Mouse (Mus musculus): ENCODE measurements around the gene Mgat4d. TPM values are rescaled to one million over a fixed set of nuclear protein-coding genes. Genes with fewer than 3 reads are reported as not detected.
A peak's percentile ranks its signal among the peaks of the same experiment; 100 is the strongest.

Gene Mgat4d
- total RNA-seq (2015; ENCODE audit: low replicate concordance) (not detected in 2 replicates), total RNA-seq (2017; ENCODE audit: low replicate concordance) (not detected in 2 replicates)

DNA sequence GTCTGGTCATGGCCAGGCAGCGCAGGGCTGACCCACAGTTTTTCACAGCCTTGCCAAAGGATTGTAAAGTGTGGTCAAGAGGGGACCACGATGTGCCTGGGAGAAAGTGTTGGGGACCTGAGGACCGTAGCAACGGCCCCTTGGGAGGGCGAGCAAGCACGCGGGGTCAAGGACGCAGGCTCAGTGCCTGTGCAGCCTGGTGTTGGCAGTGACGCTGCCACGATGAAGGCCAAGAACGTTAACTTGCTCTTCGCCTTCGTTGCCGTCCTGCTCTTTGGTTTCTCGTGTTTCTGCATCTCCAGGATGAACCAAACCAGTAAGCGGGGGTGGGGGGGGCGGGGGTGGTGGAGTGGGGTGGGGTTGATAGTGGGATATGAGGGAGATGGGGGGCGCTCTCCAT lies at the start of gene Mgat4d:
TSS of gene Mgat4d (plus strand) at position 209 of the 400 bp plus-strand sequence.
- no peak; the same call in 1 of the 2 replicates for ATAC-seq (replicated peaks; ENCODE audit: low FRiP score, poor library complexity, severe bottlenecking)

- 0 out of 2 replicates have a peak, but pooled peaks have one; percentile 49 for ATAC-seq (replicated peaks; ENCODE audit: low FRiP score, poor library complexity, severe bottlenecking)
Measured at GRCm38 (mm10) chr8:83300135-83300534, 48.1 kb upstream of the Mgat4d start.

DNA sequence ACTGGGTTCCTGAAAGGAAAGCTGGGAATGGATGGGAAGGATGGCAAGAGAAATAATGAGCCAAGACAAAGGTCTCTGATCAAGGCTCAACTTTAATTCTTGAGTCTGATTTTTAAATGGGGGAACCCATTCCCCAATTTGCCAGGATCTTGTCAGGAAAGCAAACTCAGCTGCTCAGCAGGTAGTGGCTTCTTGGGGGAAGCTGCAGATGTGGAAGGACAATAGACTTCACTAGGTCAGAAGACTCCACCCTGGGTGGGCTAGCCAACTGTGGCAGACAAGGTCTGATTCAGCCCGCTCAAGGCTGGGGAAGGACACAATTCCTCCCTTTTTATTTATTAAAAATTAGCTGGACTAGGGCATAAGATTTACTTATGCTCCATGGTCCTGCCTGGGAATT lies 43.3 kb upstream of the Mgat4d start:
- no peak for ATAC-seq (replicated peaks; ENCODE audit: low FRiP score, poor library complexity, severe bottlenecking)

DNA sequence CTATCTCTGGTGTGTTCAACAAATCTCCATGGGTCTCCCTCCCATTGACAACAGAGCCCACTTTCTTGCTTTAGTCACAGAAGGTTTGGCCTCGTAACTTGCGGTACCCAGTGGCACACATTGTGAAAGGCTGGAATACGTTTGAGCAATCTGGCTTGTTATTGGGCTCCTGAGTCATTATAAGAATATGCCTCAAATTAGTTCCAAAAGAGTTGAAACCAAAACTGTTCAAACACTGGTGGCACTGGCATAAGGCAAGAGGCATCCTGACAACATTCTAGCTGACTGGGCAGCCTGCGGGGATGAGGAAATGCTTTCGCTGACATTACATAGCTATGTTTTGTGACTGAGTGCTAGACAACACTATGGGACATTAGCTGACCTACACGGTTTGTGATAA lies 38.4 kb upstream of the Mgat4d start:
- no peak for ATAC-seq (replicated peaks; ENCODE audit: low FRiP score, poor library complexity, severe bottlenecking)

- ATAC-seq (replicated peaks; ENCODE audit: low FRiP score, poor library complexity, severe bottlenecking): peak; percentile 74
Measured at GRCm38 (mm10) chr8:83315084-83315483, 33.2 kb upstream of the Mgat4d start.

- ATAC-seq (replicated peaks; ENCODE audit: low FRiP score, poor library complexity, severe bottlenecking): no peak
Measured at GRCm38 (mm10) chr8:83315691-83316090, 32.6 kb upstream of the Mgat4d start.

- no peak for ATAC-seq (replicated peaks; ENCODE audit: low FRiP score, poor library complexity, severe bottlenecking)
Measured at GRCm38 (mm10) chr8:83320543-83320942, 27.7 kb upstream of the Mgat4d start.

DNA sequence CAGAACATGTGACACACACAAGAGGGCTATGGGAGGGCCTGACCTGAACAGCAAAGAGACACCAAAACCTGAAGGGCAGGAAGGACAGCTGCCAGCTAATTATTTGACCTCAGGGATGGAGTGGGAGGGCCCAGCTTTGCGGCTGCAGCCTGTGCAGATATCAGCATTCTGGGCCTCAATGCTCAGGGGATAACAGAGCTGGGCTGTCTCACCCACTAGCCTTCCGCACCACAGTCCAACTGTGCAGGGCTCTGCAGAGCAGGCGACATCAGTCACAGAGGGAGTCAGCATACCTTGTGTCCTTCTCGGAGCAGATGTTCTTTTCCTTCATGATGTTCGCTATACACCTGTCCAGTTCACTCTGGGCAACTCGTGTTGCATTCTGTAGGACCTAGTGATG lies 25.9 kb upstream of the Mgat4d start:
- ATAC-seq (replicated peaks; ENCODE audit: low FRiP score, poor library complexity, severe bottlenecking): no peak

DNA sequence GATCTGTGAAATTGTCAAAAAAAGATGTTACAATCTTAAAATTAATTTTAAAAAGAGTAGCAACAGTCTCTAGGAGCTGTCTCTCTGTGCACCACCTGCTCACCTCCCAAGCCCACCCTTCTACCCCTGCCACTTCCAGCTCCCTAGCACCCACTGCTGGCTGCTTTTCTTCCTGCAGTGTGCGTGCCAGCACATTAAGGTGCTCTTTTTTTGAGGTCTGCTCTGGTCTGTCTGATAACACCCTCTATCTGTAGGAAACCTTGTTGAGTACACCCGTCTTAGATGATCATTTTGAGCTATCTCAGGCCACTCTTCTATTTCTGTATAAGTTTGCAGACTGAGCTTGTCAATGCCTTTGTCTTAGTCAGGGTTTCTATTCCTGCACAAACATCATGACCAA lies 25.2 kb upstream of the Mgat4d start:
- ATAC-seq (replicated peaks; ENCODE audit: low FRiP score, poor library complexity, severe bottlenecking): 0 out of 2 replicates have a peak, but pooled peaks have one; percentile 55

GRCm38 (mm10) chr8:83327889-83328288 lies 20.4 kb upstream of the Mgat4d start:
- ATAC-seq (replicated peaks; ENCODE audit: low FRiP score, poor library complexity, severe bottlenecking): no peak

GRCm38 (mm10) chr8:83331567-83331898 lies 16.7 kb upstream of the Mgat4d start:
- no peak for ATAC-seq (replicated peaks; ENCODE audit: low FRiP score, poor library complexity, severe bottlenecking)

GRCm38 (mm10) chr8:83331899-83332697 lies 16.2 kb upstream of the Mgat4d start, which contains the start of gene Elmod2:
TSS of gene Elmod2 (minus strand) at chr8:83332486.
- peak; percentile 99 for ATAC-seq (replicated peaks; ENCODE audit: low FRiP score, poor library complexity, severe bottlenecking)

- no peak; the same call in 1 of the 2 replicates for ATAC-seq (replicated peaks; ENCODE audit: low FRiP score, poor library complexity, severe bottlenecking)
Measured at GRCm38 (mm10) chr8:83332864-83333263, 15.4 kb upstream of the Mgat4d start.

DNA sequence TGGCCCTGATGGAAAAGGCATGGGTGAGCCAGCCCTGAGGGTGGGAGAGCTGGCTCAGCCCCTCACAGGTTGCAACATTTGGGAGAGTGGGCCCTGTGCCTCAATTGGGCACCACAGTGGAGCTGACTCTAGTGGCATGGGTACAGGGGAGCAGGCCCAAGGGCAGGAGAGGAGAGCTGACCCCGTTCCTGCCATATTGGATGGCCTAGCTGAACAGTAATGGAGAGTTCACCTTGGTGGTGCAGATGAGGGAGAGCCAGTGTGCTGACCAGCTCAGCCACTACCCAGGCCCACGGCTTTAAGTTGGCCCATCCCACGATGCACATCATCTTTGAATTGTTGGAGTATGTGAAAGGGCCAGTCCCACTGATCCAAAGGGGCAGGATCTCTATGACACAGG lies 6.2 kb upstream of the Mgat4d start:
- peak; percentile 15; the same call in 1 of the 2 replicates for ATAC-seq (replicated peaks; ENCODE audit: low FRiP score, poor library complexity, severe bottlenecking)

DNA sequence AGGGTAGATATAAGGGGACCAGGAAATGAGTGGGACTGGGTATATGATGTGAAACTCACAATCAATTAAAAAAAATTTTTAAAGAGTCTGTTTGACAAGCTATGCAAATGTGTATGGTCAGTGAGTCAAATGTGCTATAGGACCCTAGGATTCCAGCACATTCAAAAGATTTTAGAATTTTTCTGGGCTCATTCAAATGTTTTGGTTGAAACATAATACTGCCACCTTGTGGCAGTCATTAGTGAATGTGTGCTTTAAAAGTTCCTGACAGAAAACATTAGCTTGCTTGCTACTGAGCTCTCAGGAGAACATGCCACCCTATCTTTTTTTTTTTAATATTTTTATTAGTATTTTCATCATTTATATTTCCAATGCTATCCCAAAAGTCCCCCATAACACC lies 5.6 kb upstream of the Mgat4d start:
- no peak for ATAC-seq (replicated peaks; ENCODE audit: low FRiP score, poor library complexity, severe bottlenecking)

DNA sequence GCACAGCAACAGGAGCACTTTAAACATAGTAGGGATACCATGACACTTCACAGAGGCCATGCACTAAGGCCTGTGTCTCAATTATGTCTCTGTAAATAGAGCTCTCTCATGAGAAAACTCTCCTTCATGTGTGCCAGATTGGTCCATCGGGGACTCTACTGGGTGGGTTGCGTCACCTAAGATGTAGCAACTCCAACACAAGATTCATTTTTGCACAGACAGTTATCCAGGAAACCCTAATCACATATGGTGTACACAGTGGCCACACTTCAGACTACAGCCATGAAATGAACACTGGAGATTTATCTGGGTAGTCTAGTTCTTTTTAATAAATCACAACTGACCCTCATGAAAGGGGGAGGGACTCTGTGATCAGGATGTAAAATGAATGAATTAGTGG lies 3.0 kb downstream of the Mgat4d start:
- no peak for ATAC-seq (replicated peaks; ENCODE audit: low FRiP score, poor library complexity, severe bottlenecking)

- no peak for ATAC-seq (replicated peaks; ENCODE audit: low FRiP score, poor library complexity, severe bottlenecking)
Measured at GRCm38 (mm10) chr8:83363156-83363769, 15.0 kb downstream of the Mgat4d start.

DNA sequence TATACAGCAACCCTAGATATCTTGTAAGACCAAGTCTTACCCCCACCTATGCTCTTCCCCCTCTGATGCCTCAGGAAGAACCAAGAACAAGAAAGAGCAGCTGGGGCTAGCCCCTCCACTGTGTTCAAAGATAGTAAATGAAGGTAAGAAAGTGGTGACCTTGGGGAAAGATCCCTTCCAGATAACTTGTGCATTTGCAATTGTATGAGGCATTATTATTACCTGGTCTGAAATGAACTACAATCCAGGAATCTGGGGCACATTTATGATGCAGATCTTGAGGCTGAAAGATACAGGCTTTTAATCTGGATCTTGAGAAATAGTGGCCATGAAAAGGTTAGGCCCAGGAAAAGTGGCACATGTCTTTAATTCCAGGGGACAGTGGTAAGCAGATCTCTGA lies 29.0 kb downstream of the Mgat4d start:
- no peak for ATAC-seq (replicated peaks; ENCODE audit: low FRiP score, poor library complexity, severe bottlenecking)

DNA sequence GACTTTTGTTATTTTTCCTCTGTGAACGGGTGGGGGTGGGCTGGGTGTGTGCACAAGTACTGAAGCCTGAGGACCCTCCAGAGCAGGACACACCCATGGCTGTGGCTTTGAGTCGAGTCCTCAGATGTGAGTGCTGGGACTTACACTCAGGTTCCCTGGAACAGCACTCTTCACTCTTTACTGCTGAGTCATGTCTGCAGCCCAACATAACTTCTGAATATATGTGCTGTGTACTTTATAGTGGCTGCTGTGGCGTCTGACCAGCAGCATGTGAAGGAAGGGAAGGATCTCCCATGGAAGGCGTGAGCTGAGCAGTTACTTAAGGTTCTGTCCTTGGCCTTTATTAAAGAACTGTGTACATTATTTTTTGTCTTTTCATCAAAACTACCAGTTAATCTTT lies 31.9 kb downstream of the Mgat4d start:
- ATAC-seq (replicated peaks; ENCODE audit: low FRiP score, poor library complexity, severe bottlenecking): 0 out of 2 replicates have a peak, but pooled peaks have one; percentile 65

GRCm38 (mm10) chr8:83381016-83381415 lies 32.7 kb downstream of the Mgat4d start:
- ATAC-seq (replicated peaks; ENCODE audit: low FRiP score, poor library complexity, severe bottlenecking): no peak

DNA sequence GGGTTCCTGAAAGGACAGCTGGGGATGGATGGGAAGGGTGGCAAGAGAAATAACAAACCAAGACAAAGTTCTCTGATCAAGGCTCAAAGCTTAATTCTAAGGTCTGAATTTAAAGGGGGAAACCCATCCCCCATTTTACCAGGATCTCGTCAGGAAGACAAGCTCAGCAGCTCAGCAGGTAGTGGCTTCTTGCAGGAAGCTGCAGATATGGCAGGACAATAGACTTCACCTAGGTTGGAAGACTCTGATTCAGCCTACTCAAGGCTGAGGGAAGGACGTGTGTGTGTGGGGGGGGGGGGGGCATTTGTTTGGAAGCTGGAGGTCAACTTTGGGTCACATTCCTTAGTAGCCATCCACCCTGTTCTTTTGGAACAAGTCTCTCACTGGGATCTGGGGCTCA lies 34.6 kb downstream of the Mgat4d start:
- no peak for ATAC-seq (replicated peaks; ENCODE audit: low FRiP score, poor library complexity, severe bottlenecking)

Data from erythroblast, adult 5-6 weeks (primary cell).